Mouse (Mus musculus): ENCODE measurements around the gene Syn3. TPM values are rescaled to one million over a fixed set of nuclear protein-coding genes. Genes with fewer than 3 reads are reported as not detected.

Syn3 gene
- total and polyA plus RNA-seq, 2 experiments from 2014 or later = 18.3 to 67.4 TPM

DNA sequence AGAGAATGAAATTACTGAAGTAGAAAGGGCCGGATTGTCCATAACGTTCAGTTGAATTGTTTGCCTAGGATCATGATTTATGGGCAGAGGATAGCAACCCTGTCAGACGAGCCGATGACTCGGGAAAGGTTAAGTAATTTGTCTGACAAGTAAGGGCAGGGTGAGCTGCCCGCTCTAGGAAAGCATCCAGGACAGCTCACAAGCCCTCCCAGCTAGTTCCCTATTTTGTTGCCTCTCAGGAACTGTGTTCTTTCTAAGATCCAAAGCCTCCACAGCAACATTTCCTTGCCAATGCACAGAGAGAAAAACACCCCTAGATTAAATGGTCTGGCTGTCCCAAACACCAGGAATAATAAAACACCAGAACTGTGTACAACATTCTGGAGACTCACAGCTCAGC, 488.1 kb downstream of the Syn3 start:
- H3K9me3 ChIP-seq (ENCODE audit: low read length) = no peaks in the 10 kb centered on the region
- no peaks in the 10 kb centered on the region for H3K36me3 ChIP-seq (ENCODE audit: insufficient read depth, low read length)
- H3K4me2 ChIP-seq (ENCODE audit: low read depth, low read length) = no peak overlapping the region
- WGBS = 56% methylated on average over 6 of the region's 6 CpGs
- no peak overlapping the region; the same call in 1 of the 2 replicates for H3K27ac ChIP-seq
- DNase-seq (ENCODE audit: low spot score) = no peak
- no peak for ATAC-seq
- H3K27me3 ChIP-seq (ENCODE audit: insufficient read depth, low read length) = no peaks in the 10 kb centered on the region
- no peaks in the 10 kb centered on the region for H3K4me1 ChIP-seq (ENCODE audit: insufficient read depth, low read length)
- H3K4me3 ChIP-seq (ENCODE audit: low read length) = no peak overlapping the region
- H3K9ac ChIP-seq (replicated peaks; ENCODE audit: low read length) = no peak overlapping the region
- no peak for TF ChIP-seq CTCF (IDR thresholded peaks at IDR 0.05; ENCODE audit: low read depth)

DNA sequence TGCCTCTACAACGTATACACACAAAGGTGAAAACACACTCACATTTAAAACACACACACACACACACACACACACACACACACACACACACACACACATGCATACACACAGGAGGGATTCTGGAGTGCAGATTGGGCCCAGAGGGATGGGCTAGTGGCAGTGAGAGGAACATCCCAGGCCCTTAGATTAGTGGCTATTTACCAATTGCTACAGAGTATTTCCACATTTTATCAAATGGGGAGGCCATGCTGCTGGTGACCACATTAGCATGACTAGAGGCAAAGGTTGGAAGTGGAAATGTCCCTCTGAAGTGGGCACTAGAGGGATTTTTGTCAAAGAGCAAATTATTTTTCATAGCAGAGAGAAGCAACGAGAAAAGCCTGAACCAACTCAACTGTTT, 489.0 kb downstream of the Syn3 start:
- DNase-seq (ENCODE audit: low spot score) (no peak), ATAC-seq (no peak)
- H3K27ac ChIP-seq = no peak overlapping the region
- H3K4me2 ChIP-seq (ENCODE audit: low read depth, low read length) = no peak overlapping the region
- 85% methylated on average over 2 of the region's 2 CpGs for WGBS
- H3K4me3 ChIP-seq (ENCODE audit: low read length) = no peak overlapping the region
- no peak overlapping the region for H3K9ac ChIP-seq (replicated peaks; ENCODE audit: low read length)
- no peaks in the 10 kb centered on the region for H3K9me3 ChIP-seq (ENCODE audit: low read length)
- no peaks in the 10 kb centered on the region for H3K4me1 ChIP-seq (ENCODE audit: insufficient read depth, low read length)
- no peaks in the 10 kb centered on the region for H3K27me3 ChIP-seq (ENCODE audit: insufficient read depth, low read length)
- no peaks in the 10 kb centered on the region for H3K36me3 ChIP-seq (ENCODE audit: insufficient read depth, low read length)
- TF ChIP-seq CTCF (IDR thresholded peaks at IDR 0.05; ENCODE audit: low read depth) = no peak

DNA sequence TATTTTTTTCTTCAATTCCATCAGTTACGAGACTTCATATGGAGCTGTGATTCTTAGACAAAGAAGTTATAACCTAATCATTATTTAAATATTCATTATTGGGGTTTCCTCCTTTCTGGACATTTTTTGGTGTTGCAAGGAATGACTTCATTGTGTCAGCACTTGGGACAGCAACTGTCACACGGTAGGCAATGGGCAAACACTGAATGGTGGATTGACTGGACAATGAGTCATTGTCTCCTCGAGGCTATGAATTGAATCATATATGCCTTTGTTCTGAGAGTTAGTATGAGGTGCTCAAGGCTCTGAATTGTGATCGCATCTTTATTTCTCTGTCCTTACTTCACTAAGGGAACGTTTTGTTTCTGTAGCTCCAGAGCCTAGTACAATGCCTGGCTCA, 492.2 kb downstream of the Syn3 start:
- no peak for DNase-seq (ENCODE audit: low spot score)
- Histone ChIP-seq H3K36me3 (ENCODE audit: insufficient read depth, low read length) (no peaks in the 10 kb centered on the region), H3K27me3 (ENCODE audit: insufficient read depth, low read length) (no peaks in the 10 kb centered on the region), H3K4me1 (ENCODE audit: insufficient read depth, low read length) (no peaks in the 10 kb centered on the region), H3K4me2 (ENCODE audit: low read depth, low read length) (no peak overlapping the region), H3K9me3 (ENCODE audit: low read length) (no peaks in the 10 kb centered on the region), H3K27ac (no peak overlapping the region), H3K4me3 (ENCODE audit: low read length) (no peak overlapping the region), H3K9ac (replicated peaks; ENCODE audit: low read length) (no peak overlapping the region)
- WGBS = 63% methylated on average over 5 of the region's 5 CpGs
- no peak for TF ChIP-seq CTCF (IDR thresholded peaks at IDR 0.05; ENCODE audit: low read depth)
- ATAC-seq = no peak

Other genes with a start within 250 kb of the Syn3 start
- 141 and 162 TPM in 2 replicates for gene Timp3, start 198.5 kb downstream of the Syn3 start, total RNA-seq (2014; rRNA removed)
- 59.7 and 60.0 TPM in 2 replicates for gene Timp3, start 198.5 kb downstream of the Syn3 start, polyA plus RNA-seq (2015; fragmentation: Nextera tagmentation; extraction: Ambion mirVana)
- gene Hsp90b1, start 206.6 kb upstream of the Syn3 start, total RNA-seq (2014; rRNA removed) = 92.5 and 110 TPM in 2 replicates
- gene Hsp90b1, start 206.6 kb upstream of the Syn3 start, polyA plus RNA-seq (2015; fragmentation: Nextera tagmentation; extraction: Ambion mirVana) = 228 and 235 TPM in 2 replicates
- 2.0 and 2.2 TPM in 2 replicates for gene Ttc41, start 206.9 kb upstream of the Syn3 start, total RNA-seq (2014; rRNA removed)
- 1.4 and 1.5 TPM in 2 replicates for gene Ttc41, start 206.9 kb upstream of the Syn3 start, polyA plus RNA-seq (2015; fragmentation: Nextera tagmentation; extraction: Ambion mirVana)

Measured in hindbrain, postnatal 0 days (tissue).